Mouse (Mus musculus) CD4-positive, CD25-positive, alpha-beta regulatory T cell, adult 2 months (primary cell): ENCODE measurements around the gene Ptger4.

Experiments used
- DNase-seq: peaks from one replicate; pipeline ENCODE4 v3.0.0-alpha.2; 2012; ENCODE audit warnings: low read depth, low spot score

Ptger4 gene

GRCm38 (mm10) chr15:5173217-5173820 is 70.7 kb downstream of the Ptger4 start:
- no peak for DNase-seq

- DNase-seq = no peak
These were observed 78.7 kb downstream of the Ptger4 start for GRCm38 (mm10) chr15:5165121-5165773.

GRCm38 (mm10) chr15:5158827-5159226 is 85.2 kb downstream of the Ptger4 start:
- DNase-seq = no peak

- no peak for DNase-seq
These were observed 86.6 kb downstream of the Ptger4 start for GRCm38 (mm10) chr15:5157386-5157785.
